22 mouse cellular contexts compared by ENCODE assay signal in the genomic region with DNA sequence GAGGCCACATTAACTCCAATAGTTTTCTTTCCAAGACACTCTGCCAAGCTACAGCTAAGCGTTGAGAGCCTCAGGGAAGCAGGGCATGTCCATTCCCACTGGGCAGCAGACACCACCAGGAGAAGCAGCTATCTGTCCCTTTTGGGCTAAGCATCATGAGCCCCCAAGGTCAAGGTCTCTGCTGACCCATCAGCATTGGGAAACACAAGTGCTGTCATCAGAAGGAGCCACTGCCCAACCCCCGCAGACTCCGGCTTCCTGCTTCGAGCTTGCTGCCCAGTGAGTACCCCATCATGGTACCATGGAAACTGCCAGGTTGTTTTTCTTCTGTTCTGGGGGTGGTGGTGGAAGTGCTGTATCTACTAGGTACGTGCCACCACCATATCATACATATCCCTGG. TPM values are rescaled to one million over a fixed set of nuclear protein-coding genes. Genes with fewer than 3 reads are reported as not detected.
DNase-seq lines count a peak whose midpoint lies in the region; ATAC-seq lines count a peak whose summit lies in the region.
"Had no signal": no experiment of that assay in that cellular context is flagged by ENCODE, and none has a peak within 500 bp of the region (broad histone marks: within the 10 kb centered on the region; RNA-seq: fewer than 3 reads in every experiment).

No protein-coding gene starts in this region.

- DNase-seq in adrenal gland, adult (ENCODE audit: inconsistent age in 2 of 2, low spot score in 1 of 2), result peak; percentile 81 to 89
- DNase-seq in adrenal gland, postnatal 4 days (ENCODE audit: low spot score in 2 of 2), result no peak
- DNase-seq in adrenal gland, postnatal 10 days, result peak; percentile 70
- DNase-seq in adrenal gland, postnatal 25 days, result peak; percentile 60
- DNase-seq in urinary bladder, postnatal 36 days (ENCODE audit: low spot score in 2 of 2), result no peak
- DNase-seq in urinary bladder, postnatal 14 days (ENCODE audit: low spot score), result no peak
- DNase-seq: B cell, adult 2 months; cerebellum, adult 11-12 months; cerebellum, adult 2 months; cerebellum, adult 9-10 months; cerebellum, postnatal 10 days; cerebellum, postnatal 25 days had no signal

- WGBS in hindbrain, embryonic 16.5 days, result 86% methylated on average over 5 of the region's 5 CpGs

- H3K4me3 ChIP-seq in hindbrain, embryonic 16.5 days (ENCODE audit: low read length), result no peak overlapping the region
- H3K4me3 ChIP-seq: embryonic facial prominence, embryonic 10.5 days; embryonic facial prominence, embryonic 12.5 days; forebrain, embryonic 13.5 days had no signal

- H3K27me3 ChIP-seq in hindbrain, embryonic 16.5 days (replicated peaks; ENCODE audit: control insufficient read depth, insufficient read depth, low read length), result no peaks in the 10 kb centered on the region
- H3K27me3 ChIP-seq: CH12.LX; embryonic facial prominence, embryonic 12.5 days; forebrain, embryonic 13.5 days; Patski had no signal

- ATAC-seq in hindbrain, embryonic 16.5 days, result no peak
- ATAC-seq: activated CD4-positive, CD25-positive, alpha-beta regulatory T cell, adult 4 months; CD4-positive, CD25-positive, alpha-beta regulatory T cell, adult 4 months; forebrain, embryonic 13.5 days; forebrain, embryonic 16.5 days; Patski had no signal

- H3K4me2 ChIP-seq in hindbrain, embryonic 16.5 days (ENCODE audit: low read length), result no peak overlapping the region
- H3K4me2 ChIP-seq: embryonic facial prominence, embryonic 12.5 days; forebrain, embryonic 13.5 days had no signal

- no peaks in the 10 kb centered on the region for H3K9me3 ChIP-seq in hindbrain, embryonic 16.5 days (ENCODE audit: control insufficient read depth, low read length)
- H3K9me3 ChIP-seq: embryonic facial prominence, embryonic 10.5 days; embryonic facial prominence, embryonic 12.5 days; forebrain, embryonic 13.5 days; G1E had no signal

- H3K9ac ChIP-seq in hindbrain, embryonic 16.5 days (ENCODE audit: low read depth, low read length), result no peak overlapping the region
- H3K9ac ChIP-seq: embryonic facial prominence, embryonic 12.5 days; forebrain, embryonic 13.5 days had no signal

- H3K27ac ChIP-seq in hindbrain, embryonic 16.5 days (ENCODE audit: low read depth, low read length), result no peak overlapping the region
- H3K27ac ChIP-seq: embryonic facial prominence, embryonic 10.5 days; embryonic facial prominence, embryonic 12.5 days; forebrain, embryonic 13.5 days had no signal

- no peaks in the 10 kb centered on the region for H3K36me3 ChIP-seq in hindbrain, embryonic 16.5 days (ENCODE audit: control insufficient read depth, insufficient read depth, low read length)
- H3K36me3 ChIP-seq: embryonic facial prominence, embryonic 10.5 days; embryonic facial prominence, embryonic 12.5 days; G1E had no signal

- H3K4me1 ChIP-seq in hindbrain, embryonic 16.5 days (ENCODE audit: control insufficient read depth, insufficient read depth, low read depth, low read length), result peaks cover 5% of the 10 kb centered on the region; the same call in 1 of the 2 replicates

RNA-seq across cellular contexts. Expression of a gene that starts 38.8 kb away (rescaled TPM):
- 10 to 100 TPM; 29.9 TPM for total RNA-seq in adrenal gland, postnatal 4 days (2021)
- 10 to 100 TPM; 18.0 to 20.4 TPM for total RNA-seq in adrenal gland, postnatal 10 days (2021)
- total RNA-seq in adrenal gland, postnatal 25 days (2021), result 29.1 and 30.5 TPM in 2 replicates
- polyA plus RNA-seq in hindbrain, embryonic 16.5 days (2015; fragmentation: Nextera tagmentation; extraction: Ambion mirVana), result 42.1 and 44.5 TPM in 2 replicates

RNA-seq across cellular contexts. Expression of a gene that starts 39.3 kb away (rescaled TPM):
- total RNA-seq in adrenal gland, postnatal 4 days (2021), result 10 to 100 TPM; 56.2 to 59.0 TPM
- 10 to 100 TPM; 32.0 to 47.2 TPM for total RNA-seq in adrenal gland, postnatal 10 days (2021)
- total RNA-seq in adrenal gland, postnatal 25 days (2021), result 56.6 and 57.8 TPM in 2 replicates
- 44.9 and 57.8 TPM in 2 replicates for polyA plus RNA-seq in hindbrain, embryonic 16.5 days (2015; fragmentation: Nextera tagmentation; extraction: Ambion mirVana)

Comparison
In these comparisons a context has a peak if more than half of its experiments do, and no peak if none do; other contexts are left out.
1. DNase-seq: peak in adrenal gland, adult (2 of 2), adrenal gland, postnatal 10 days (single experiment) and adrenal gland, postnatal 25 days (single experiment); none in adrenal gland, postnatal 4 days (0 of 2), urinary bladder, postnatal 36 days (0 of 2) and urinary bladder, postnatal 14 days (single experiment).